Mouse (Mus musculus): ENCODE results near the gene Pcolce.

The Pcolce gene

DNA sequence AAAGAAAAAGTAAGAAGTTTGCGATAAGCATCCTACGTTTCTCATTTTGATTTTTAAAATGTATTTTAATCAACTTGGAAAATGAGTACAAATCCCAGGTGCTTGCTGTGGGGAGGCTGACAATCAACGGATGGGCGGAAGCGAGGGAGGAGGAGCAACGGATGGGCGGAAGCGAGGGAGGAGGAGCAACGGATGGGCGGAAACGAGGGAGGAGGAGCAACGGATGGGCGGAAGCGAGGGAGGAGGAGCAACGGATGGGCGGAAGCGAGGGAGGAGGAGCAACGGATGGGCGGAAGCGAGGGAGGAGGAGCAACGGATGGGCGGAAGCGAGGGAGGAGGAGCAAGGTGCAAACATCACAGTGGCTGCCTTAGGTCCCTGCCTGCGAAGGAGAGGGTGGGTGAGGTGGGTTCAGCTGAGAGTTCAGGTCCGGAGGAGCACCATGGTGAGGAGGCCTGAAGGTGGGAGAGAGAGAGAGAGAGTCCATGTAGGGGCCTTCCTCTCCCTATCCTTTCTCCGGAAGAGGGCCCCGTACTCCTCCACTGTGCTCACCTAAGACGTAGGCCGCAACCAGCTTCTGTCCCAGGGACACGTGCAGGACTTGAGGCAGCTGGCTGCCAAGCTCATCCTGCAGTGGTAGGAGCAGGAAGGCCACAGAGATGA is 16.9 kb downstream of the Pcolce start:
- DNase-seq (ENCODE audit: inconsistent ontology term) = no peak

DNA sequence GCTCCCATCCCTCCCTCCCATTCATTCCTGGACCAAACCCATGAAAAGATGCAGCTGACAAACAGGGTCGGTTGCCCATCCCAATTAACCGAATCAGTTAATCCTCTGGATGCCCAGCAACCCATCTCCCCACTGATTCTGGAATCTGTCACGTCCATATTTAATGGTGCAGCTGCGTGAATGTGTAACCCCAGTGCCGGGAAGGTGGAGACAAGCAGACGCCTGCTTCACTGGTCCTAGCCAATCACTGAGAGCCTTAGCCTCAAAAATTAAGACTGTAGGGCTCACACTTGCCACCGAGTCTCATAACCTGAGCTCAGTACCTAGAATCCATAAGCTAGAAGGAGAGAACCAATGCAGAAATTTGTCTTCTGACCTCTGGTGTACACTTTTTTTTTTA is 17.7 kb downstream of the Pcolce start:
- DNase-seq (ENCODE audit: inconsistent ontology term) = no peak

DNA sequence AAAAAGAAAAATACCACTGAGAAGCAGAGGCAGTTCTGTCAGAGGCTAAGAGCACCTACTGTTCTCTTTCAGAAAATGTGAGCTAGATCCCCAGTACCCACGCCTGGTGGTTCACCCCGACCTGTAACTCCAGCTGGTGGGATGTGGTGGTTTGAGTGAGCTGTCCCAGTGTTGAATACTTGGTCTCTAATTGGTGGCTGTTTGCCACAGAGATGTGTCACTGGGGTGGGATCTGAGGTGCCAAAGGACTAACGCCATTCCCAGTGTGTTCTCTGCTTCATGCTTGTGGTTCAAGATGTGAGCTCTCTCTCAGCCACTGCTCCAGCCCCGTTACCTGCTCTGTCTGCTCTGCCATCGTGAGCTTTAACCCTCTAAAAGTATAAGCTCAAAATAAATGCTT is 23.1 kb downstream of the Pcolce start:
- DNase-seq (ENCODE audit: inconsistent ontology term) = no peak

DNA sequence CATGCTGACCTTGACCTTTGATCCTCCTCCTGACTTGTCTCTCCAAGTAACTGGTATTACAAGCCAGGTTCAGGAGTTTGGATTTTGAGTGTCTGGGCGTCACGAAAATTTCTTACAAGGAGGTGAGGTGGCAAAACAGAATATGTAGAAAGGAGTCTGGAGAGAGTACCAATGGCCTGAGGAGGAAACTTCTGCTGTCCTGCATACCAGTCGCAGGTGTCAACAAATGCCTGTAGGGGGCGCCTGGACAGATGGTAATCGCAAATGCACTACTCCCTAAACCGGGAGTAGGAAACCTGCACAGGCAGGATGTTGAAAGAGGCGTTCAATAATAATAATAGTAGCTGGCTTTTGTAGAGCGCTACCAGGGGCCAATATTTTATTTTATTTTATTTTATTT is 28.6 kb downstream of the Pcolce start:
- DNase-seq (ENCODE audit: inconsistent ontology term) = no peak

DNA sequence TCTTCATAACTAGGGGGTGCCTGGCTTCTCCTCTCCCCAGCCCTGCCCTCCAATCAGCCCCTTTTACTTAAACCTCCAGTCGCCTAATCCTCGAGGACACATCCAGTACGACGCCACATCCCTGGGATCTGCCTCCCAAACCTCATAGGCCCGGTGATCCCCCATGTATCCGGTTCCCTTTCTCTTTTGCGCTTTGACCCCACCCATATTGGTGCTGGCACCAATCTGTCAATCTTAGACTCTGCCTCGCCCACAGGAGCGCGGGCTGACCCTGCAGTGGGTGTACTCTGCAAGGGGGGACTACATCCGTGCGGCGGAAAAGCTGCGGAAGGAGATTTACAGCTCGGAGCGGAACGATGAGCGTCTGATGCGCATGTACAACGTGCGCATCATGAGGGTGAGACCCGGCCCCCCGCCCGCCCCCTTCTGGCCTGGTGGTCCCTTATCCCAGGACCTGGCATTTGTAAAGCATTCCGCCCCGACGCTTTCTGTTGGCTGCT is 29.9 kb downstream of the Pcolce start:
- DNase-seq (ENCODE audit: inconsistent ontology term) = peak; percentile 40

DNA sequence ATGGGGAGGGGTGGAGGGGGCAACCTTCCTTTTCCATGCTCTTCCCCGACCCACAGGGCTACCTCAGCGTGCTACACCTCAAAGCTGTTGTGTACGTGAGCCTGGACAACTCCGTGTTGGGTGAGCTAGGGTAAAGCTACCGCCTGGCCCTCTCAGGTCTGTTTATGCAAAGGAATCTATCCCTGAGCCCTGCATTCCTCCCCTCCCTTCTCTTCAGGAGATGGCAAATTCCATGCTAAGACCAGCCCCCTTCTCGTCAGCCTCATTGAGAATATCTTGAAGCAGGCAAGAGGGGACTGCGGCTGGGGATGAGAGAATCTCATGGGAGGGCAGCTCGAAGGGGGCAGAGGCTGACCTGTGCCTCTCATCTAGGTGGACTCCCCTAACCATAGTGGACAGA is 30.9 kb downstream of the Pcolce start:
- no peak for DNase-seq (ENCODE audit: inconsistent ontology term)

DNA sequence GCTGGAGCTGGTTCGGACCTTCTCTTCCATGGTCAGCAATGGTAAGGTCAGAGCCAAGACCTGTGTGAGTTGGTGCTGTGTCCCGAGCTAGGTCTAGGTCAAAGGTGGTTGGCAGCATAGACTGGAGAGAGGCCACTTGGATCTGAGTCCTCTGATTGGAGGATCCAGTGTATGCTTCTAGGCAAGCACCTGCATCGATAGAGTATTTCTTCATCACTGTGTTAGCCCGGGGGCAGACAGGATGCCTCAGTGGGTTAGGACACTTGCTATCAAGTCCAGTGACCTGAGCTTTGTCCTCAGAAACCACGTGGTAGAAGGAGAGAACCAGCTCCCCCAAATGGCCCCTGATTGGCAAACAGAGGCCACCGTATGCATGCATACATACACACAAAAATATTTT is 33.3 kb downstream of the Pcolce start:
- no peak for DNase-seq (ENCODE audit: inconsistent ontology term)

DNA sequence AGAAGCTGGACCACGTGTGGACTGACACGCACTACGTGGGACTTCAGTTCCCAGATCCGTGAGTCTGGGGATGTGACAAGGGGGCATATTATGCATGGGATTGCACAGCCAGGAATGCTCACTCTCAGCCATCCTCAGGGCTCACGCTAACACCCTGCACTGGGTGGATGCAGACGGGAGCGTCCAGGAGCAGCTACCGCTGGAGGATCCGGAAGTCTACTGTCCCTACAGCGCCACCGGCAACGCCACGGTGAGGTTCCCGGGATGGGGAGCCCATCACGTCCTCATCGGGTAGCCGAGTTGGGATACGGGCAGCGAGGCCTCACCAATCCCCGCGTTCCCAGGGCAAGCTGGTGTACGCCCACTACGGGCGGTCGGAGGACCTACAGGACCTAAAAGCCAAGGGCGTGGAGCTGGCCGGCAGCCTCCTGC is 39.1 kb downstream of the Pcolce start:
- peak; percentile 42 for DNase-seq (ENCODE audit: inconsistent ontology term)

DNA sequence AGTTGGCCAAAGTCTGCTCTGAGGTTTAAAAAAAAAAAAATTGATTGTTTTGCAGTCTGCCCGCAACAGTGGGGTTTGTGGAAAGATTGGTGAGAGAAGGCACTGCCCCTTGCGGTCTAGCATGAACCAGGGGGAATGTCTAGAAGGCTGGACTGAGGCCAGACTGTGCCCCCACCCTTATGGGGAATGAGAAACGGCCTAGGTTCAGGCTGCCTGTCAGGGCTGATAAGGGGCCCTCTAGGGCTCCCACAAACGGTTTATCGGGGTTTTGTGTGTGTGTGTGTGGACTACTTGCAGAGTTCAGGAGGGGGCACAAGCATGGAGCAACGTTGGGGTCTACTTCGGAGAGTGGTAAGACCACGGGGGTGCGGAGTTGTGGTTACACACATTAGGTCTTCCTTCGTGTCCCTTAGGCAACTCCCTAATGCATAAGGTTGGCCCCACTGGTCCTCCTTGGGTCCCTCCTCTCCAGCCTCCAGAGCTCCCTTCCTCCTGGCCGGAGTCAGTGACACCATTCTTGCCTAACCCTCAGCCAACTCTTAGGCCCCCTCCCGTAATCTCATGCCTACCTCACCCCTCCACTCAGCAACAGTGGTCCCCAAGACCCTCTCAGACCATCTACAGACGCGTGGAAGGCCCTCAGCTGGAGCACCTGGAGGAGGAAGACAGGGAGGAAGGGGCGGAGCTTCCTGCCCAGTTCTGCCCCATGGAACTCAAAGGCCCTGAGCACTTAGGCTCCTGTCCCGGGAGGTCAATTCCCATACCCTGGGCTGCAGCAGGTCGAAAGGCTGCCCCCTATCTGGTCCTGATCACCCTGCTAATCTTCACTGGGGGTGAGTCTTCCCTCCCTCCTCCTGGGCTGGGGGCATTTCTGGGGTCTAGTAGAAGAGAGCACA is 42.6 kb downstream of the Pcolce start:
- DNase-seq (ENCODE audit: inconsistent ontology term) = no peak

DNA sequence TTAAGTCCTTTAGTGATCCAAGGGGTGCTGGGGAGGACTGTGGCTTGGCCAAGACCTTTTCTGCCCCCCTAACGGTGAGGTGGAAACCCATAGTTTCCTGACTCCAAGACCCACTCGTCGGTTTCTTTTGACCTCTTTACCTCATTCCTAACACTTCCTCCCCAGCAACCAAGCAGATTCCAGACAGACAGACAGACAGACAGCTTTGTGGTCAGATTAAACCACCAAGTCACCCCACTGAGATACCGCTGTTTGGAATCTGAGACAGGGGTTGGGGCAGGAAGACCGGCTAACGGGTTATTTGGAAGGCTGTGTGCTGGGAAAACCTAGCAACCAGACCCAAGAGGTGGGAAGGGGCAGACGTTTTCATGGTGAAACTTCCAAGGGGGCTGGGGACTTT is 43.4 kb downstream of the Pcolce start:
- no peak for DNase-seq (ENCODE audit: inconsistent ontology term)

DNA sequence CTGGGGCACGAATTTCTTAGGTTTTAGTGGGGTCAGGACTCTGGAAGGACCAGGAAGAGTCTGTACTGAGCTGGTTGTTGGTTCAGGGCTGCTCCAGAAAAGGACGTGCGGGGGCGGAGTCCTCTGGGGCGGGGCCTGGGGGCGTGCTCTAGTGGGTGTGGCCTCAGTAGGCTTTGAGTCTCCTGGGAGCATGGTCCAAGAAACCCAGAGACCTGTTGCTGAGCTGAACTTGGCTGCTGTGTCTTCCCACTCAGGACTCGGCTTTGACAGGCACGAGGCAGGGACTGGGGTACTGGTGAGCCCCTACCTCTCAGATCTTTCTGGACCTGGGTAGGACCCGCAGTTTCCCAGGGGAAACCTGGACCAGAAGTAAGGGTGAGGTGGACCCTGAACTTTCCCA is 43.9 kb downstream of the Pcolce start, which contains the start of gene Tfr2:
Gene Tfr2, plus strand, starts transcription at position 176 of the 400 bp plus-strand sequence.
- DNase-seq (ENCODE audit: inconsistent ontology term) = no peak

DNA sequence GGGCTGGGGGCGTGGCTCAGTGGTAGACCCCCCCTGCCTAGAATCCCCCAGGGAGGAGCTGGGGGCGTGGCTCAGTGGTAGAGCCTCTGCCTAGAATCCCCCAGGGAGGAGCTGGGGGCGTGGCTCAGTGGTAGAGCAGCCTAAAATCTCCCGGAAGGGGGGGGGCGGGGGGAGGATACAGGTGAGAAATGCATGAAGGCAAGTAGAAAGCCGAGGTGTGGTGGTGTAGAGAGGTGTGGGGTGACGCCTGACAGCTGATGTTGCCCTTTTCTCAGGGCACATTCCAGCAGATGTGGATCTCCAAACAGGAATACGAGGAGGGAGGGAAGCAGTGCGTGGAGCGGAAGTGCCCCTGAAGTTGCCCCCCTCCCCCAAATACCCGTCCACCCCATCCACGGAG is 44.6 kb downstream of the Pcolce start:
- no peak for DNase-seq (ENCODE audit: inconsistent ontology term)

DNA sequence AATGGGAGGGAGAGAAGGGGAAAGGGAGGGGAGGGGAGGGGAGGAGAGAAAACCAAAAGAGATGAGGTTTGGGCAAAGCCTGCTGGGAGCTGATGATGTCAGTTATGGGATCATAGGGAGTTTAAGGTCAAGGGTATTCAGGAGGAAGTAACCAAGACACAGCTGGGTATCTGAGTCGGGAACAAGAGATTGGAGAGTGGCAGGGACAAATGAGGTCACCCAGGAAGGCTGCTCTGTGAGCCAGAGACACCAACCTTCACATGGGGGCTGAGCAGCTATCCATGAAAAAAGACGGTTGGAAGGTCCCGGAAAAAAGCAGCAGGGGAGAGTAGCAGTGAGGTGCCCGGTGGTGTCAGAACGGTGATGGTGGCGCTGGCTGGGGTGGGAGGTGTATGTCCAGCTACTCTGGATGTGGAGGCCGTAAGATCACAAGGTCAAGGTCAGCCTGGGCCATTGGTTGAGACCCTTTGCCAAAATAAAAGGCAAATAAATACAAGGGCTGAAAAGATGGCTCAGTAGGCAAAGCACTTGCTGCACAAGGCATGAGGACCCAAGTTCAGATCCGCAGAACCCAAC is 45.3 kb downstream of the Pcolce start:
- no peak for DNase-seq (ENCODE audit: inconsistent ontology term)

DNA sequence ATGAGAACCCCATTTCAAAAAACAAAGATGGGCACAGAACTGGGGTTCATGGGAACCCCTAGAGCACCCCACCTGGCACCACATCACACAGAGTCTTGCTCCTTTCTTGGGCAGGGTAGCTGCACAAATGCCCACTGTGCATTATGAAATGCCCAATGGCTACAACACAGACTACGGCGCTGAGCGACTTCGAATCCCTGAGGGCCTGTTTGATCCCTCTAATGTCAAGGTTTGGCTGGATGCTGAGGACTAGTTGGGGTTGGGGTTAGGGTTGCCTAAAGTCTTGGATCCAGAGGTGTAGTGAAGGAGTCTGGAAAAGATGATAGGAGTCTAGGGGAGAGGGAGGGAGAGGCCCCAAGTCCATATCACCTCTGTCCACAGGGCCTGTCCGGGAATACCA is 47.2 kb downstream of the Pcolce start:
- DNase-seq (ENCODE audit: inconsistent ontology term) = no peak

DNA sequence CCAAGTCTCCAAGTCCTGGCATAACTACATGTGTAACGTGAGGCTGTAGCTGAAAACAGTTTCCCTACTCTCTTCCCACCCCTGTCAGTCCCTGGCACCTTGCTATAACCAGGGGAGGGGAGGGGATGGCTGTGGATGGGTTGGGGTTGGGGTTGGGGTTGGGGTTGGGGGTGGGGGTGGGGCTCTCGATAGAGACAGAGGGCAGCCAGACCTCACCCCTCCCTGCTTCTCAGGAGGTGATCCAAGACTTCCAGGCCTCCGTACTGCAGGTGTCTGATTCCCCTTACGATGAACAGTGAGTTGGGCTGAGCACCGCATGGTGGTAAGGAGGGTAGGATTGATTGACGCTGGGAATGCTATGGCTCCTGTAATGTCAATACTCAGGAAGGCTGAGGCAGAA is 47.8 kb downstream of the Pcolce start:
- no peak for DNase-seq (ENCODE audit: inconsistent ontology term)

DNA sequence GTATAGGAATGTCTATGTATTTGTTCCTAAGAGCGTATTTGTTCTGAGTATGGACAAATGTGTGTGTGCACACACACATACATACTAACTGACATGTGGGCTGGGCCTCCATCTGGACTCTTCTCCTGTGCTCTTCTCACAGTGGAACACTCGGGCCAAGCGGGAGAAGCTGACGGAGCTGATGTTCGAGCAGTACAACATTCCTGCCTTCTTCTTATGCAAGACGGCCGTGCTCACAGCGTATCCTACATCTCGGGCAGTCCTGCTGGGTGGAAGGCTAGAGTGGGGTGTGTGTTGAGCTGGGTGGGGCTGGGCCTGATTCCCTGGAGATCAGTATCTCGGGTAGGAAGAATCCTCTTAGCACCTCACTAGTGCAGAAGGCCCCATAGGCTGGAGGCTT is 50.6 kb downstream of the Pcolce start:
- DNase-seq (ENCODE audit: inconsistent ontology term) = no peak

DNA sequence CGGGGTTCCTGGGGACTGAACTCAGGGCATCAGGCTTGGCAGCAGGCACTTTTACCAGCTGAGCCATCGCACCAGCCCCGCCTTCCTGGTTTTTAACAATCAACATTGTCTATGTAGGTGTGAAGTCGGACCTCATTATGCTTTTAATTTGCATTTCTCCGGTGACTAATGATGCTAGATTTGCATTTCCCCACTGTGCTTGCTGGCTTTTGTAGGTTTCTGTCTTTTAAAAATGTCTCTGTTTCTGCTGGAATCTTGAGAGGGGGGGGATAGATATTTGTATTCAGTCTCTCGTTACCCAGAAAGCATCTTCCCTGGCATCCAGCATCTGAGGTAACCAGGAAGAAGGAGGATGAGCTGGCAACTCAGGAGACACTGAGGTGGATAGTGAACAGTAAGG is 52.0 kb downstream of the Pcolce start:
- no peak for DNase-seq (ENCODE audit: inconsistent ontology term)

Data from Muller cell, postnatal 12 days (primary cell).